Mouse (Mus musculus) thymus, adult 2 months (tissue): Measurements from ENCODE around the gene Atp11a. TPM values are rescaled to one million over a fixed set of nuclear protein-coding genes. Genes with fewer than 3 reads are reported as not detected.

Experiments
- DNase-seq: peaks from one replicate; pipeline ENCODE4 v3.0.0; 2021
- H3K27ac ChIP-seq: fragments of 200-500 bp; 2 replicates; pipeline ENCODE4 v1.5.1; 2012; ENCODE audit warnings: low read length, control low read depth; ENCODE audit not compliant: control insufficient read depth, insufficient read depth
- H3K27me3 ChIP-seq: fragments of 200-500 bp; 2 replicates; pipeline ENCODE4 v1.6.1; 2012; ENCODE audit warnings: mild to moderate bottlenecking, low read length, moderate library complexity, mixed read lengths; ENCODE audit not compliant: control insufficient read depth, insufficient read depth
- H3K36me3 ChIP-seq: fragments of 200-500 bp; 2 replicates; pipeline ENCODE4 v1.6.1; 2012; ENCODE audit warnings: mild to moderate bottlenecking, low read length, moderate library complexity; ENCODE audit not compliant: control insufficient read depth, insufficient read depth
- H3K4me1 ChIP-seq: fragments of 200-500 bp; replicated peaks from 2 replicates; pipeline ENCODE4 v1.6.1; 2012; ENCODE audit warnings: low read length; ENCODE audit not compliant: control insufficient read depth, insufficient read depth
- H3K4me3 ChIP-seq: fragments of 200-500 bp; 2 replicates; pipeline ENCODE4 v1.5.1; 2012; ENCODE audit warnings: mild to moderate bottlenecking, low read length, control low read depth, moderate library complexity; ENCODE audit not compliant: control insufficient read depth, insufficient read depth
- CTCF ChIP-seq: fragments of 200-500 bp; IDR thresholded peaks from 2 replicates; pipeline ENCODE4 v1.5.1; 2012; ENCODE audit warnings: mild to moderate bottlenecking, control low read depth, low read length, moderate library complexity, borderline replicate concordance; ENCODE audit not compliant: control insufficient read depth, poor library complexity, insufficient read depth; ENCODE audit errors: extremely low read depth
- POLR2A ChIP-seq: fragments of 200-500 bp; IDR thresholded peaks from 2 replicates; pipeline ENCODE4 v1.6.1; 2012; ENCODE audit warnings: mild to moderate bottlenecking, low read length, control low read depth, moderate library complexity; ENCODE audit not compliant: control insufficient read depth, poor library complexity, insufficient read depth; ENCODE audit errors: extremely low read depth
- WGBS: fragments of 180-500 bp; shearing (Covaris S2); methylation state at CpG from one replicate; pipeline ENCODE4 v1.1.7; 2018; 5-methylcytosine and 5-hydroxymethylcytosine counted together
- polyA plus RNA-seq: library from polyadenylated mRNA; depleted of rRNA; stranded (reverse); fragments of >200 nt; gene quantifications from 2 replicates; pipeline ENCODE4 v1.2.3, GENCODE M21; 2012

Gene Atp11a
- polyA plus RNA-seq, 1 experiment: 64.8 TPM

DNA sequence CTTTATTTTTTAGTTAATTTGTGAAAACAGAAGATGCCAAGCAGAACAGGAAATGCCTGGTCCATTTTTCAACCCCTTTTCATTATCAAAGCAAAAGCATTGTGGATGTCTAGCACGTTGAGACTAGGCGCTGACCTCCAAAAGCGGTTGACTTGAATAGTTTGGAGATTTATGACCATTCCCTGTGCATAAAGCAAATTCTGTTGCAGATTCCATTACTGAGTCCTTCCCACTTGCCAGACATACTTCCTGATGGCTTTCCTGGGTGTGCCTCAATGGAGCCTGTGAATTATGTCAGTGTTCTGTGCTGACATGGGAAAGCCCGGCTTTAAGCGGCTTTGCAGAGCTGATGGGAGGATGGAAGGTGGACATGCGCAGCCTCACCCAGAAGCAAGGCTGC is 24.4 kb upstream of the Atp11a start:
- H3K36me3 ChIP-seq: no peaks in the 10 kb centered on the region
- H3K4me3 ChIP-seq: no peak overlapping the region
- H3K27ac ChIP-seq: no peak overlapping the region
- no peaks in the 10 kb centered on the region for H3K27me3 ChIP-seq
- H3K4me1 ChIP-seq: no peaks in the 10 kb centered on the region
- DNase-seq: no peak
- 89% methylated on average over 6 of the region's 6 CpGs for WGBS
- no peak for TF ChIP-seq CTCF
- no peak for TF ChIP-seq POLR2A

DNA sequence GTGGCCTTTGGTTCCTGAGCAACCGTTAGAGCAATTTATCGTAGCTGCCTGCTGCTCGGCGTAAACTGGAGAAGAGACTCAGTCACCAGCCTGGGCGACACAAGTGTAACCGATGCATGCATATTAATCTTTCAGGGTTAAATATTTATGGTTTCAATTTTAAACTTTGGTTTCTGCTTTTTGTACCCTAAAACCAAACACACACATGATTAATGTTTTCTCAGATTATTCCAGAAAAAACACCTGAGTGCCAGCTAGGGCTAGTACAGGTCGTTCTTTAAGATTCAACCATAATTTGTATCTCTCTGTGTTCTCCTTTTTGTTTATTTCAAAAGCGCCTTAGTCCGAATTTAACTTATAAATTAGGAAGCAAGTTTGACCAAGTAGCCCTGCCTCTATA is 17.7 kb upstream of the Atp11a start:
- no peaks in the 10 kb centered on the region for H3K27me3 ChIP-seq

DNA sequence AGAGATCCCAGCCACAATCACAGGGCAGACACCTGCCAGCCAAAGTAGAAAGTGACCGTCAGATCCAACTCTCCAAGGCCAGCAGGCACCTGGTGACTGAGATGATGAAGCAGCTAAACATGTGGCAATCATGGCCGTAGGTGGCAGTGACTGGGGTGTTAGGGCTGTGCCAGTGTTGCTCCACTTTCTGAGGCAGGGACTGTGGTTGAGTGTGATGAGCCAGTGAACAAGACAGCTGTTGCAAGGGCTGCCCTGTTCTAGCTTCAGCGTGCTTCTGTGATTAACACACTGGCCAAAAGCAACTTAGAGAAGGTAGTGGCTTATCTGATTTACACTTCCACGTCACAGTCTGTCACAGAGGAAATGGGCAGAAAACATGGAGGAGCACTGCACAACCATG is 13.4 kb upstream of the Atp11a start:
- Histone ChIP-seq H3K27me3 (no peaks in the 10 kb centered on the region), H3K36me3 (no peaks in the 10 kb centered on the region), H3K4me1 (no peaks in the 10 kb centered on the region), H3K27ac (no peak overlapping the region), H3K4me3 (no peak overlapping the region)
- WGBS: 86% methylated on average over 4 of the region's 4 CpGs
- TF ChIP-seq CTCF (no peak), POLR2A (no peak)
- DNase-seq: no peak

More for the DNA sequence above, 17.7 kb upstream of the Atp11a start:
- Histone ChIP-seq H3K4me3 (no peak overlapping the region), H3K4me1 (no peaks in the 10 kb centered on the region), H3K27ac (no peak overlapping the region), H3K36me3 (no peaks in the 10 kb centered on the region)
- WGBS: 94% methylated on average over 9 of the region's 9 CpGs
- TF ChIP-seq CTCF: no peak
- no peak for TF ChIP-seq POLR2A
- DNase-seq: no peak

DNA sequence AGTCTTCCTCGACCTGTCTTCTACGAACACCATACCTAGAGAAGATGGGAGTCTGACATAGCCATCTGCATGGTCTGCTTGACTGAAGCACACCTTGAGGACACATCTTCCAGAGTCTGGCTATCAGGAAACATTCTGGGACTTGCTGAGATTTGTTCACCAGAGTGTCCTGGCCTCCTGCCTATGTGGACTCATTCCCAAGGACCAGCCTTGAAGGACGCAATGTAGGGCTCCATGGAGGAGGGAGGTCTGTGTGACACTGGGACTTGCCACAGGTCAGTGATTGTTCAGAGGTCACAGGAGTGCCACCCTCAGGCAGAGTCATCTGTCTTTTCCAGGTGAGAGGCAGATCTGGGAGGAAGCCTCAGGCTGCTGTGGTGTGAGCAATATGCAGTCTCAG is 8.6 kb upstream of the Atp11a start:
- Histone ChIP-seq H3K27me3 (no peaks in the 10 kb centered on the region), H3K27ac (no peak overlapping the region), H3K4me1 (no peaks in the 10 kb centered on the region), H3K4me3 (no peak overlapping the region), H3K36me3 (no peaks in the 10 kb centered on the region)
- TF ChIP-seq CTCF (no peak), POLR2A (no peak)
- WGBS: 90% methylated on average over 3 of the region's 3 CpGs
- no peak for DNase-seq

DNA sequence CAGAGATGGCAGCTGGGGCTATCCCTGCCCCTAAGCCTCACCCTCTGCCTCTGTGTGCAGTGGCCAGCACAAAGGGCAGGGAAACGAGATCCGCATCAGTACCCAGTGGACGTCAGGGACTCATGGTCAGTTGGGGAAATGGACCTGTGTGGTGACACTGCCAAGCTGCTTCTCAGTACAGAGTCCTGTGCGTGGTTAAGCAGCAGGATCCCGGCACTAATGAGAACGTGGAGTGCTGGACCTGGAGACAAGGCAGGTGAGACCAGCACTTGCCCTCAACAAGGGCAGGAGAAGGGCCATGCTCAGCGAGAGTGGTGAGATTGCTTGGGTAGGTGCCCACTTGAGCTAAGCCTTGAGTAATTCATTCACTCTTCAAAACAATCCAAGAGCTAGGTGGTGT is 7.7 kb upstream of the Atp11a start:
- Histone ChIP-seq H3K27ac (no peak overlapping the region), H3K36me3 (no peaks in the 10 kb centered on the region), H3K27me3 (no peaks in the 10 kb centered on the region), H3K4me1 (no peaks in the 10 kb centered on the region), H3K4me3 (no peak overlapping the region)
- WGBS: 93% methylated on average over 7 of the region's 7 CpGs
- TF ChIP-seq CTCF: no peak
- TF ChIP-seq POLR2A: no peak
- DNase-seq: no peak

DNA sequence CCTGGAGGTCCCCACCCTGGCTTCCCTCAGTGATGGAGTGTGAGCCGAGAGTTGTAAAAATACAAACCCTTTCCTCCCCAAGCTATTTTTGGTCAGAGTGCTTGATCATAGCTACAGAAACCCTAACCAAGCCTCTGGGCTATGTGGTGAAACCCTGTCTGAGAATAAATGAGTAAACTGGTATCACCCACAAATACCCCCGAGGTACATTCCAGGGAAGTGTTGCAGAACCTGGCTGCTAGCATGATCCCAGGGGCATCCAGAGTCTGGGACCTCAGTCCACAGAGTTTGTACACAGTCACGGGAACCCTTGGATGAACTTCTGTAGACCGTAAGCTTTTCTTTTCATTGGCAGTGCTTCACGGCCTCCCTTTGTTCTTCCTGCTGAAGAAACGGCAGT is 3.8 kb upstream of the Atp11a start:
- TF ChIP-seq POLR2A: no peak
- no peak for TF ChIP-seq CTCF
- H3K27me3 ChIP-seq: no peaks in the 10 kb centered on the region; the same call in 1 of the 2 replicates
- no peak overlapping the region for H3K4me3 ChIP-seq
- DNase-seq: no peak
- no peaks in the 10 kb centered on the region for H3K36me3 ChIP-seq
- 84% methylated on average over 6 of the region's 6 CpGs for WGBS
- H3K27ac ChIP-seq: no peak overlapping the region
- H3K4me1 ChIP-seq: peaks cover 8% of the 10 kb centered on the region; the same call in 1 of the 2 replicates

DNA sequence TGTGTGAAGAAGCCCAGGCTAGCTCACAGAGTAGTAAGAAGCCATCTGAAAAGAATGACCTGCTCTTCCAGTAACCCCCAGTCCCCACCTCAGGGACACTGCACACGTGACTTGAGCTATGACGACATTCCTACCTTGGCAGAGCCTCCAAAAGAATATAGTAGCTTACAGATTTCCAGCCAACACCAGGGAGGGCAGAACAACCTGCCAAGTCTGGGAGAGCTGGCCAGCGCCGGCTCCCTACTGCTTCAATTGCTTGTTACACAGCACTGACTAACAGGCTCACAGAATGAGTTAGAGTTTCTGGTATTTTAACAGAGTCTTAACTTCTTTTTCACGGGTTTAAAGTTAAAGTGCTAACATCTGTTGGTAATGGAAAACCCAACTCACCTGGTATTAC is 2.7 kb upstream of the Atp11a start:
- no peaks in the 10 kb centered on the region for H3K36me3 ChIP-seq
- TF ChIP-seq CTCF (no peak), POLR2A (no peak)
- no peak overlapping the region for H3K4me3 ChIP-seq
- H3K27me3 ChIP-seq: no peaks in the 10 kb centered on the region; the same call in 1 of the 2 replicates
- H3K27ac ChIP-seq: no peak overlapping the region
- 96% methylated on average over 5 of the region's 5 CpGs for WGBS
- DNase-seq: no peak
- H3K4me1 ChIP-seq: peaks cover 8% of the 10 kb centered on the region; the same call in 1 of the 2 replicates
